Mouse (Mus musculus) lung, embryonic 14.5 days (tissue): ENCODE data around the gene Cyp2c39. TPM values are rescaled to one million over a fixed set of nuclear protein-coding genes. Genes with fewer than 3 reads are reported as not detected.
"Not testable (repeated sequence)": the region's sequence is repeated elsewhere in the genome, so short reads cannot be mapped to it uniquely, and the experiment has no call there.

Experiments
- ATAC-seq: fragments of 200-750 bp; cut with Nextera tagmentation; 2 replicates; pipeline ENCODE4 v1.8.0; 2017; ENCODE audit warnings: mild to moderate bottlenecking, moderate TSS enrichment, moderate library complexity; ENCODE audit not compliant: insufficient read depth
- DNase-seq: peaks from one replicate; pipeline ENCODE4 v3.0.0-alpha.2; 2015
- H3K27ac ChIP-seq: fragments of 300-500 bp; sonication (generic); 2 replicates; pipeline ENCODE4 v1.5.1; 2014; ENCODE audit warnings: low read depth, mild to moderate bottlenecking, moderate library complexity
- H3K27me3 ChIP-seq: fragments of 300-500 bp; sonication (generic); 2 replicates; pipeline ENCODE4 v1.6.1; 2014; ENCODE audit warnings: low read length, control low read depth; ENCODE audit not compliant: insufficient read depth
- H3K36me3 ChIP-seq: fragments of 300-500 bp; sonication (generic); 2 replicates; pipeline ENCODE4 v1.6.1; 2014; ENCODE audit warnings: control low read depth; ENCODE audit not compliant: insufficient read depth
- H3K4me1 ChIP-seq: fragments of 300-500 bp; sonication (generic); 2 replicates; pipeline ENCODE4 v1.6.1; 2014; ENCODE audit warnings: antibody characterized with exemption, control low read depth; ENCODE audit not compliant: insufficient read depth
- H3K4me2 ChIP-seq: fragments of 300-500 bp; sonication (generic); 2 replicates; pipeline ENCODE4 v1.6.1; 2014; ENCODE audit warnings: mild to moderate bottlenecking
- H3K4me3 ChIP-seq: fragments of 300-500 bp; sonication (generic); 2 replicates; pipeline ENCODE4 v1.5.1; 2014; ENCODE audit warnings: low read depth, low read length
- H3K9ac ChIP-seq: fragments of 300-500 bp; sonication (generic); 2 replicates; pipeline ENCODE4 v1.6.1; 2014
- H3K9me3 ChIP-seq: fragments of 300-500 bp; sonication (generic); 2 replicates; pipeline ENCODE4 v1.6.1; 2016; ENCODE audit warnings: low read depth, low read length, control low read depth
- CTCF ChIP-seq: IDR thresholded peaks from 2 replicates; pipeline ENCODE4 v1.5.1; 2016; ENCODE audit warnings: antibody characterized with exemption, low read depth
- WGBS: fragments of 180-500 bp; shearing (Covaris S2); extraction: QIAGEN DNeasy Blood & Tissue Kit; methylation state at CpG from one replicate; pipeline ENCODE4 v1.1.7; 2014; 5-methylcytosine and 5-hydroxymethylcytosine counted together
- polyA plus RNA-seq: library from polyadenylated mRNA; unstranded; fragments of >200 nt; fragmentation: Nextera tagmentation; extraction: Ambion mirVana; gene quantifications from 2 replicates; pipeline ENCODE4 v1.2.1, GENCODE M21; 2014

The Cyp2c39 gene
- polyA plus RNA-seq, result not detected in 2 replicates

DNA sequence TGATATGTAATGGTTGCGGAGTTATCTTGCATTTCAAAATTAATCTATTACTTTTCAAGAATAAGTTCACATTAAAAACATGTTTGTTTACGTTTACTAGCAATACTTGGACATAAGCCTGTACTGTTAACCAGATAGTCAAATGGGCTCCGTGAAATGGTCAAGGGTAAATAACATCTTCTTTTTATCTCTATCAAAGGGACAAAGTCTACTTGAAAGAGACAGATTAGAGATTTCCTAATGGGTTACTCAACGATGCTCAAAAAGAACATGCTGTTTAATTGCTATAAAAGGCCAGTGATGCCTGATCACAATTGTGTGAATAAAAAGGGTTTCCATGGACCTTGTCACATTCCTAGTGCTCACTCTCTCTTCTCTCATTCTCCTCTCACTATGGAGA is at the start of gene Cyp2c39:
Cyp2c39 (plus strand) TSS at position 329 of the 400 bp plus-strand sequence.
- no peak for DNase-seq
- Histone ChIP-seq H3K9ac (no peak within 1 kb of the TSS), H3K4me2 (no peak within 1 kb of the TSS), H3K27me3 (no peaks in the 10 kb centered on the region), H3K27ac (no peak within 1 kb of the TSS), H3K36me3 (no peaks in the 10 kb centered on the region), H3K4me1 (no peaks in the 10 kb centered on the region), H3K4me3 (no peak within 1 kb of the TSS), H3K9me3 (no peaks in the 10 kb centered on the region)
- WGBS, result 77% methylated on average over 4 of the region's 4 CpGs
- no peak for TF ChIP-seq CTCF
- ATAC-seq, result no peak

- H3K27ac ChIP-seq, result no peak within 1 kb of the TSS
- H3K27me3 ChIP-seq, result no peaks in the 10 kb centered on the region
- ATAC-seq (no peak), DNase-seq (no peak)
- TF ChIP-seq CTCF, result no peak
- no peaks in the 10 kb centered on the region for H3K36me3 ChIP-seq
- no peak within 1 kb of the TSS for H3K4me3 ChIP-seq
- no peak within 1 kb of the TSS for H3K9ac ChIP-seq
- H3K4me2 ChIP-seq, result no peak within 1 kb of the TSS
- no peaks in the 10 kb centered on the region for H3K4me1 ChIP-seq
- H3K9me3 ChIP-seq, result no peaks in the 10 kb centered on the region
- 81% methylated on average over 1 of the region's 1 CpGs for WGBS
These were observed 47.7 kb upstream of the Cyp2c39 start, which contains the start of gene Cyp2c38 for GRCm38 (mm10) chr19:39462941-39463340. Gene Cyp2c38 (minus strand): TSS chr19:39463075.

DNA sequence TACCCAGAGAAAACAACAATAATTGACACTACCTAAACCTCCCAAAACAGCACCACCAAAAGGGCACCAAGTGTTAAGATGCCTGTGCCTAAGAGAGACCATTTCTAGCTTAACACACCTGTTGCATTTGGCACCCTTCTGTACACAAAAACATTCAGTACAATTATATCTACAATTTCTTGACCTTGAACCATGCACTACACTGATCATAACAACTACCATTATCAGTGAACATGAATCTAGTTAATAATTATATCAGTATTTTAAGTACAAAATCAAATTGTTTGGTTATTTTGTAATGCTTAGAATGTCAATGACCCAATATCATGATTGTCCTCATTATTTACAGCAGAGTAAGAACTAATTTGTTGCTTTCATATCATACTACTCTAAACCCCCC is 46.7 kb upstream of the Cyp2c39 start:
- no peak for DNase-seq
- H3K4me1 ChIP-seq, result no peaks in the 10 kb centered on the region
- H3K4me2 ChIP-seq, result no peak overlapping the region
- no peak for TF ChIP-seq CTCF
- H3K36me3 ChIP-seq, result no peaks in the 10 kb centered on the region
- no peak overlapping the region for H3K27ac ChIP-seq
- H3K4me3 ChIP-seq, result no peak overlapping the region
- no peaks in the 10 kb centered on the region for H3K27me3 ChIP-seq
- no peak for ATAC-seq
- H3K9me3 ChIP-seq, result no peaks in the 10 kb centered on the region
- H3K9ac ChIP-seq, result no peak overlapping the region

GRCm38 (mm10) chr19:39483961-39484360 is 26.7 kb upstream of the Cyp2c39 start:
- not testable (repeated sequence) for H3K27me3 ChIP-seq, H3K27ac ChIP-seq, H3K9ac ChIP-seq, ATAC-seq, H3K4me2 ChIP-seq, H3K9me3 ChIP-seq, H3K36me3 ChIP-seq, H3K4me3 ChIP-seq, H3K4me1 ChIP-seq, DNase-seq
- 84% methylated on average over 1 of the region's 1 CpGs for WGBS

DNA sequence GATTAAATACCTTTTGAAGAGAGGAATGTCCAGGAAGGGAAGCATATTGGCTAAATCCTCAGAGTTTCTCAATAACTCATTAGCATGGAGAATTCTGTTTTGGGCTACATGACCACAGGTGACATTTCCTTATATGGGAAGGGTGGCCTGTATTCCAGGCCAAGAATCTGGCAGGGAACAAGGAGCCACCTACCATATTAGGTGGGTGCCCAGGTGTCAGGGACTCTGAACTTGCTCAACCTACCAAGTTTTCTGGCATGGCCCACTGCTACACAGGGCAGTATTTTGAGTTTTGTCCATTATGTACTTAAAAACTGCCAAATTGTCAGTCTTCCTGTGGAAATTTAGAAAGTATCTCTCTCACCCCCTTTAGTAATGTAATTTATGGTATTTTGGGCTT is 4.3 kb upstream of the Cyp2c39 start:
- DNase-seq, result no peak
- Histone ChIP-seq H3K4me1 (no peaks in the 10 kb centered on the region), H3K27me3 (no peaks in the 10 kb centered on the region), H3K4me3 (no peak overlapping the region), H3K9ac (no peak overlapping the region), H3K4me2 (no peak overlapping the region), H3K27ac (no peak overlapping the region), H3K36me3 (no peaks in the 10 kb centered on the region), H3K9me3 (no peaks in the 10 kb centered on the region)
- no peak for TF ChIP-seq CTCF
- ATAC-seq, result no peak

- no peak for ATAC-seq
- Histone ChIP-seq H3K4me3 (no peak overlapping the region), H3K9ac (no peak overlapping the region), H3K27ac (no peak overlapping the region), H3K27me3 (no peaks in the 10 kb centered on the region), H3K36me3 (no peaks in the 10 kb centered on the region), H3K9me3 (no peaks in the 10 kb centered on the region), H3K4me1 (no peaks in the 10 kb centered on the region), H3K4me2 (no peak overlapping the region)
- TF ChIP-seq CTCF, result no peak
- WGBS, result 68% methylated on average over 1 of the region's 1 CpGs
- no peak for DNase-seq
These were observed 1.1 kb upstream of the Cyp2c39 start for GRCm38 (mm10) chr19:39509533-39509932.

Other genes starting within 250 kb of the Cyp2c39 start
- 0.11 TPM in 1 of 2 replicates, not detected in the other for gene Cyp2c29, start 241.5 kb upstream of the Cyp2c39 start, polyA plus RNA-seq
- gene Cyp2c38, start 47.8 kb upstream of the Cyp2c39 start, polyA plus RNA-seq, result not detected in 2 replicates
- gene Cyp2c67, start 138.2 kb downstream of the Cyp2c39 start, polyA plus RNA-seq, result not detected in 2 replicates
- not detected in 2 replicates for gene Cyp2c68, start 230.2 kb downstream of the Cyp2c39 start, polyA plus RNA-seq